Mouse (Mus musculus): ENCODE data around the gene Inpp5e.

DNA sequence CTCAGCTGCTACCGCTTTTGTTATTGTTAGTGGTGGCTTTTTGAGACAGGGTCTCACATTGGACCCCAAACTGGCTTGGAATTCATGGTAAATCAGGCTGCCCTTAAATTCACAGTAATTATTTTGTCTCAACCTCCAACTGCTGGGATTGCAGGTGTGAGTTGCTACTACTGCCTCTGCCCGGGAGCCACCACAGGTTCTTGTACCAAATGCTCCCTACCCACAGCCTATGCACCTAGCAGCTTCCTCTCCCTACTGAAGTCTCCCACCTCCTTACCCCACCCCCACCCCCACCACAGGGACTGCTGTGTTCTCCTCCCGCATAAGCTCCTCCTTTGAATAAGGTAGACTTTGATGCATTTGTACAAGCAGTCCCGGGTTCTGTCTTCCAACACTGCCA lies 52.8 kb downstream of the Inpp5e start:
- TF ChIP-seq CTCF (IDR thresholded peaks at IDR 0.05; ENCODE audit: low read depth, low read length) (no peak), TAL1 (conservative IDR thresholded peaks at IDR 0.05; ENCODE audit: low read depth, low read length) (no peak), GATA1 (IDR thresholded peaks at IDR 0.05; ENCODE audit: borderline replicate concordance, low read length) (no peak), POLR2AphosphoS5 (IDR thresholded peaks at IDR 0.05; ENCODE audit: insufficient replicate concordance, low read depth, low read length) (no peak)
